ENCODE assay signal across 11 mouse cellular contexts in genomic region chr2:4501257-4502027, GRCm38 (mm10).
DNase-seq lines count a peak whose midpoint lies in the region; ATAC-seq and TF ChIP-seq lines count a peak whose summit lies in the region.
"Had no signal": no experiment of that assay in that cellular context is flagged by ENCODE, and none has a peak within 500 bp of the region (broad histone marks: within the 10 kb centered on the region; RNA-seq: fewer than 3 reads in every experiment).

No protein-coding gene starts in this region.

- no peak overlapping the region for H3K9ac ChIP-seq in heart, adult 2 months (ENCODE audit: low read depth, low read length)
- H3K9ac ChIP-seq in lung, embryonic 16.5 days (ENCODE audit: low read length) = no peak overlapping the region
- H3K9ac ChIP-seq: liver, embryonic 13.5 days had no signal

- no peaks in the 10 kb centered on the region for H3K9me3 ChIP-seq in heart, embryonic 10.5 days
- H3K9me3 ChIP-seq in lung, embryonic 16.5 days (ENCODE audit: control insufficient read depth, low read length) = no peaks in the 10 kb centered on the region
- H3K9me3 ChIP-seq in midbrain, embryonic 10.5 days (replicated peaks) = no peaks in the 10 kb centered on the region
- H3K9me3 ChIP-seq: liver, embryonic 13.5 days had no signal

- H3K4me2 ChIP-seq in lung, embryonic 16.5 days (ENCODE audit: low read depth, low read length) = no peak overlapping the region
- H3K4me2 ChIP-seq: liver, embryonic 13.5 days had no signal

- WGBS in heart, adult 2 months = 35% methylated on average over 15 of the region's 15 CpGs
- 78% methylated on average over 15 of the region's 15 CpGs for WGBS in heart, embryonic 10.5 days
- 51% methylated on average over 15 of the region's 15 CpGs for WGBS in lung, embryonic 16.5 days
- 85% methylated on average over 15 of the region's 15 CpGs for WGBS in midbrain, embryonic 10.5 days

- ATAC-seq in lung, embryonic 16.5 days (ENCODE audit: low read depth) = peak; percentile 60

- TF ChIP-seq CTCF in heart, adult 2 months (IDR thresholded peaks at IDR 0.05) = no peak

- H3K36me3 ChIP-seq in heart, adult 2 months (ENCODE audit: control insufficient read depth, insufficient read depth, low read length) = peaks cover 2% of the 10 kb centered on the region; the same call in 1 of the 2 replicates
- peaks cover 19% of the 10 kb centered on the region for H3K36me3 ChIP-seq in heart, embryonic 10.5 days
- H3K36me3 ChIP-seq in lung, embryonic 16.5 days (ENCODE audit: control insufficient read depth, insufficient read depth, low read length) = peaks cover 3% of the 10 kb centered on the region; the same call in 1 of the 2 replicates
- H3K36me3 ChIP-seq in midbrain, embryonic 10.5 days = peaks cover 79% of the 10 kb centered on the region
- H3K36me3 ChIP-seq: liver, embryonic 13.5 days had no signal

- H3K4me1 ChIP-seq in heart, adult 2 months (ENCODE audit: control insufficient read depth, insufficient read depth, low read length) = peaks cover 13% of the 10 kb centered on the region
- peaks cover 14% of the 10 kb centered on the region; the same call in 1 of the 2 replicates for H3K4me1 ChIP-seq in heart, embryonic 10.5 days
- peaks cover 10% of the 10 kb centered on the region for H3K4me1 ChIP-seq in lung, embryonic 16.5 days (replicated peaks; ENCODE audit: control insufficient read depth, insufficient read depth, low read length)
- H3K4me1 ChIP-seq in midbrain, embryonic 10.5 days = no peaks in the 10 kb centered on the region

- no peak for TF ChIP-seq POLR2A in heart, adult 2 months (IDR thresholded peaks at IDR 0.05; ENCODE audit: insufficient read depth, low read depth, low read length)

- DNase-seq in heart, adult 2 months = peak; percentile 57 to 63
- DNase-seq in heart, embryonic 10.5 days (ENCODE audit: low spot score) = no peak
- peak; percentile 17 for DNase-seq in adrenal gland, postnatal 25 days
- peak; percentile 42 to 54 for DNase-seq in heart, postnatal 14 days
- DNase-seq in cerebellum, postnatal 14 days = no peak
- DNase-seq in midbrain, embryonic 10.5 days (ENCODE audit: low spot score) = no peak
- DNase-seq in urinary bladder, postnatal 4 days (ENCODE audit: low spot score in 2 of 2) = no peak
- DNase-seq: liver, embryonic 13.5 days had no signal

- peak; percentile 51; the same call in 1 of the 2 replicates for TF ChIP-seq EP300 in heart, adult 2 months (IDR thresholded peaks at IDR 0.05; ENCODE audit: insufficient read depth, low read depth, low read length)

- H3K27ac ChIP-seq in heart, adult 2 months = peak overlapping the region; percentile 44
- no peak overlapping the region for H3K27ac ChIP-seq in heart, embryonic 10.5 days
- 0 out of 2 replicates have a peak overlapping the region, but pooled peaks have one; percentile 14 for H3K27ac ChIP-seq in lung, embryonic 16.5 days (ENCODE audit: low read length)
- H3K27ac ChIP-seq in midbrain, embryonic 10.5 days (replicated peaks) = no peak overlapping the region
- H3K27ac ChIP-seq: liver, embryonic 13.5 days had no signal

- no peaks in the 10 kb centered on the region for H3K79me2 ChIP-seq in heart, adult 2 months (replicated peaks; ENCODE audit: control insufficient read depth, insufficient read depth, low read length)

- intact Hi-C loops in heart, adult 2 months (cut with DNase I) = loop anchor here (2.0 to 5.0 kb wide), 2 partner anchors 41 to 57 kb away; no protein-coding TSS in a partner anchor
- intact Hi-C loops in heart, postnatal 14 days (cut with DNase I) = loop anchor here (2.0 to 10.0 kb wide), 2 partner anchors 41 to 213 kb away; partner anchors contain the start of gene Bend7

- no peaks in the 10 kb centered on the region for H3K27me3 ChIP-seq in heart, adult 2 months (ENCODE audit: control insufficient read depth, insufficient read depth, low read length)
- no peaks in the 10 kb centered on the region for H3K27me3 ChIP-seq in heart, embryonic 10.5 days (ENCODE audit: insufficient read depth, poor library complexity, severe bottlenecking)
- H3K27me3 ChIP-seq in lung, embryonic 16.5 days (ENCODE audit: control insufficient read depth, insufficient read depth, low read depth, low read length) = no peaks in the 10 kb centered on the region
- H3K27me3 ChIP-seq in midbrain, embryonic 10.5 days (ENCODE audit: low read depth, poor library complexity, severe bottlenecking) = no peaks in the 10 kb centered on the region
- H3K27me3 ChIP-seq: CH12.LX; liver, embryonic 13.5 days had no signal

- no peak overlapping the region for H3K4me3 ChIP-seq in heart, adult 2 months
- H3K4me3 ChIP-seq in heart, embryonic 10.5 days = no peak overlapping the region
- no peak overlapping the region for H3K4me3 ChIP-seq in lung, embryonic 16.5 days (ENCODE audit: low read length)
- H3K4me3 ChIP-seq in midbrain, embryonic 10.5 days = no peak overlapping the region
- H3K4me3 ChIP-seq: liver, embryonic 13.5 days; myocyte had no signal

Comparison
In these comparisons a context has a peak if more than half of its experiments do, and no peak if none do; other contexts are left out.
1. DNase-seq: peak in heart, adult 2 months (2 of 2), adrenal gland, postnatal 25 days (single experiment) and heart, postnatal 14 days (2 of 2); none in heart, embryonic 10.5 days (single experiment), cerebellum, postnatal 14 days (0 of 2), midbrain, embryonic 10.5 days (single experiment) and urinary bladder, postnatal 4 days (0 of 2).
2. H3K27ac ChIP-seq: peak in heart, adult 2 months (single experiment) and lung, embryonic 16.5 days (single experiment); none in heart, embryonic 10.5 days (single experiment) and midbrain, embryonic 10.5 days (single experiment).